Mouse (Mus musculus): Measurements from ENCODE around the gene Pjvk. TPM values are rescaled to one million over a fixed set of nuclear protein-coding genes. Genes with fewer than 3 reads are reported as not detected.

The Pjvk gene
- total RNA-seq, 2 experiments from 2014 or later, result not detected

GRCm38 (mm10) chr2:76667200-76667599 is 18.9 kb downstream of the Pjvk start:
- DNase-seq, result no peak

- no peak for DNase-seq
Observed at GRCm38 (mm10) chr2:76671641-76672040, 23.4 kb downstream of the Pjvk start.

- DNase-seq, result no peak
Observed at GRCm38 (mm10) chr2:76672134-76672745, 24.0 kb downstream of the Pjvk start.

GRCm38 (mm10) chr2:76672966-76673392 is 24.7 kb downstream of the Pjvk start, which contains the start of gene Fkbp7:
Fkbp7 (minus strand) TSS chr2:76673116.
- peak; percentile 89 for DNase-seq

GRCm38 (mm10) chr2:76673472-76674081 is 25.3 kb downstream of the Pjvk start:
- peak; percentile 27 for DNase-seq

- DNase-seq, result peak; percentile 82
Observed at GRCm38 (mm10) chr2:76674725-76675427, 26.6 kb downstream of the Pjvk start, which contains the start of gene Plekha3. Plekha3 (plus strand) TSS chr2:76675281.

- no peak for DNase-seq
Observed at GRCm38 (mm10) chr2:76675451-76675850, 27.2 kb downstream of the Pjvk start.

GRCm38 (mm10) chr2:76675949-76676348 is 27.7 kb downstream of the Pjvk start:
- no peak for DNase-seq

- DNase-seq, result no peak
Observed at GRCm38 (mm10) chr2:76676401-76677226, 28.3 kb downstream of the Pjvk start.

GRCm38 (mm10) chr2:76682301-76682700 is 34.0 kb downstream of the Pjvk start:
- no peak for DNase-seq

GRCm38 (mm10) chr2:76686986-76687385 is 38.7 kb downstream of the Pjvk start:
- no peak for DNase-seq

- DNase-seq, result no peak
Observed at GRCm38 (mm10) chr2:76687608-76688007, 39.3 kb downstream of the Pjvk start.

- no peak for DNase-seq
Observed at GRCm38 (mm10) chr2:76688162-76688561, 39.9 kb downstream of the Pjvk start.

GRCm38 (mm10) chr2:76690436-76691204 is 42.3 kb downstream of the Pjvk start:
- no peak for DNase-seq

- no peak for DNase-seq
Observed at GRCm38 (mm10) chr2:76693765-76694164, 45.5 kb downstream of the Pjvk start.

GRCm38 (mm10) chr2:76695290-76695689 is 47.0 kb downstream of the Pjvk start:
- no peak for DNase-seq

GRCm38 (mm10) chr2:76702188-76702587 is 53.9 kb downstream of the Pjvk start:
- peak; percentile 40 for DNase-seq

GRCm38 (mm10) chr2:76702751-76703150 is 54.5 kb downstream of the Pjvk start:
- no peak for DNase-seq

GRCm38 (mm10) chr2:76705655-76706054 is 57.4 kb downstream of the Pjvk start:
- no peak for DNase-seq
